Comparison of ENCODE assay signal across 4 mouse cellular contexts in the genomic region with DNA sequence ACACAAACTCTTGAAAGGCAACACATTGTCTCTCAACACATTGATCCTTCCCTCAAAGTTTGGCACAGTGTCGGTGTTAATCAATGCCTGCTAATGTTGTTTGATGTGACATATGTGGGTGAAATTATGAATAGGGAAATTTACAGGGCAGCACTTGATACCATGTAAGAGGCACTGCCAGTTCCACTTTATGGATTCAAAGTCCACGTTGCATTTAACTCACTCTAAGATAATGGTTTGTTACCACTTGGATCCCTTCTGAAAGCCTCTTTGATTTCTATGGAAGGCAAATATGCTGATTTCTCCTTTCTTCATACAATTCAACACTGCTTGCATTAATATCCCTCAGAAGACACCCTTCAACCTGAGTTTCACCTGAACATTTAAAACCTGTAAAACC.
"Had no signal": no experiment of that assay in that cellular context is flagged by ENCODE, and none has a peak within 500 bp of the region (broad histone marks: within the 10 kb centered on the region; RNA-seq: fewer than 3 reads in every experiment).

No protein-coding gene starts in this region.

- H3K9me3 ChIP-seq: neural tube, embryonic 13.5 days; neural tube, embryonic 15.5 days; stomach, embryonic 15.5 days had no signal

- H3K4me2 ChIP-seq: neural tube, embryonic 13.5 days; neural tube, embryonic 15.5 days; stomach, embryonic 15.5 days had no signal

- H3K4me1 ChIP-seq: neural tube, embryonic 13.5 days; neural tube, embryonic 15.5 days; stomach, embryonic 15.5 days had no signal

- H3K27ac ChIP-seq: neural tube, embryonic 13.5 days; neural tube, embryonic 15.5 days; stomach, embryonic 15.5 days; stomach, postnatal 0 days had no signal

- H3K9ac ChIP-seq: neural tube, embryonic 13.5 days; neural tube, embryonic 15.5 days; stomach, embryonic 15.5 days had no signal

- H3K4me3 ChIP-seq: neural tube, embryonic 13.5 days; neural tube, embryonic 15.5 days; stomach, embryonic 15.5 days had no signal

- H3K36me3 ChIP-seq: neural tube, embryonic 13.5 days; neural tube, embryonic 15.5 days; stomach, embryonic 15.5 days had no signal

- H3K27me3 ChIP-seq: neural tube, embryonic 13.5 days; neural tube, embryonic 15.5 days; stomach, embryonic 15.5 days had no signal
